Mouse (Mus musculus): ENCODE measurements around the gene Ube2n. TPM values are rescaled to one million over a fixed set of nuclear protein-coding genes. Genes with fewer than 3 reads are reported as not detected.

Ube2n gene
- 100 to 1,000 TPM; 138 to 139 TPM for total RNA-seq (2021)
- long read RNA-seq, experiment 1, transcript Ube2n-201 (4 exons, 3,867 nt) = major isoform, 34 of 40 reads
- long read RNA-seq, experiment 1, partial matches to known transcripts = 0 of 40 reads
- long read RNA-seq, experiment 1, other reads (novel, unspliced or antisense) = 6 of 40 reads
- long read RNA-seq, experiment 2, transcript Ube2n-201 (4 exons, 3,867 nt) = major isoform, 84 of 93 reads
- long read RNA-seq, experiment 2, partial matches to known transcripts = 0 of 93 reads
- long read RNA-seq, experiment 2, other reads (novel, unspliced or antisense) = 8 of 93 reads

- peak; percentile 96 for DNase-seq (ENCODE audit: low spot score in 2 of 2)
Measured at GRCm38 (mm10) chr10:95514656-95515292, at the start of gene Ube2n. Gene Ube2n, plus strand, starts transcription at chr10:95515145.

GRCm38 (mm10) chr10:95465485-95465896, 49.5 kb upstream of the Ube2n start:
- peak in 1 of 2 experiments; percentile 28 for DNase-seq (ENCODE audit: low spot score in 2 of 2)

DNA sequence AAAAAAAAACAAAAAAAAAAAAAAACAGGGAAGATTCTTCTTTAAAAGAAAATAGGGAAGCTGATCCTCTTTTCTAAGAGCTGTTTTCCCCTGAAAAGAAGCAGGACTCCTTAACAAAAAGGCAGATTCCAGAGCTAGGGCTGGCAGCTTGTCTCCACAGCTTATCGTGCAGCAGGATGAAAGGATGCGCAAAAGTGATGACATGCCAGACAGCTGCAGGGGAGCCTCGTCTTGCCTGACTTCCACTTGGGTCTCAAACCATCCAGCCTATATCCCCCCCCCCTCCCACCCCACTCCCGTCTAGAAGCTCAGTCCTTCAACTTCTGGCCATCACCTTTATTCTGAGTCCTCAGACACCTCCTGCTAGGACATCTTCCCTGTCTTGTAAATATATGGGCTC, 46.1 kb upstream of the Ube2n start:
- DNase-seq (ENCODE audit: low spot score in 2 of 2) = no peak

DNA sequence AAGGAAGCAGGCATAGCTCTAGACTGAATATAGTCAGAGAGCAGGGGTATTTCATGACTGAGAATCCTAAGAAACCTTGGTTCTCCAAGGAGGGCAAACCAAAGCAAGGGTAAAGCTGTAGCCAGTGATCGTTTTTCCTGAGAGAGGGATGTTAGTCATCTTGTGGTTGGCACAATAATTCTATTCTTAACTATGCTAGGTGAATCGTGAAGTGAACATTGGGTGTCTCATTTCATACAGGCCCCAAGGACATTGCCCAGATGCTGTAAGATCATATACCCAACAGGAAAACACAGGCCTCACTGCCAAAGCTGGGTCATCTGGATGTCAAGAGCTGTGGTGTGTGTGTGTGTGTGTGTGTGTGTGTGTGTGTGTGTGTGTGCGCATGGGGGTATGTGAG, 43.8 kb upstream of the Ube2n start:
- no peak for DNase-seq (ENCODE audit: low spot score in 2 of 2)

- DNase-seq (ENCODE audit: low spot score in 2 of 2) = no peak
Measured at GRCm38 (mm10) chr10:95471889-95472547, 42.9 kb upstream of the Ube2n start.

DNA sequence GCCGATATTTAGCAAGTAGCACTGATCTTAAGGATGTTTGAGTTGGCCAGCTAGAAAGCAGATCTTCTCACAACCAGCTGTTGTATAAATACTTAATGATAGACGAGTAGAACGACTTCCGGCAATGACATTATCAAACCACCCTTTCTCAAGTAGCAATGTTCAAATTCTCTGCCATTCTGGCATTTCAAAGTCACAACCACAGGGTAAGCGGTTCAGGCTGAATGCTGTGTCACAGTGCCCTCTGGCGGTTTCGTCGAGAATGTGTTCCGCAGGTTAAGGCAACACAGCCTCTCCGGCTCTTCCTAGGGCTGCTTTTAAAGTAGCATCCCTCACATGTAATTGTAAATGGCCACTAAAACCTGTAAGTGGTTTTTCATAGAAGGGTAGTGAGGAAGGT, 39.0 kb upstream of the Ube2n start:
- DNase-seq (ENCODE audit: low spot score in 2 of 2) = peak; percentile 85 to 88

DNA sequence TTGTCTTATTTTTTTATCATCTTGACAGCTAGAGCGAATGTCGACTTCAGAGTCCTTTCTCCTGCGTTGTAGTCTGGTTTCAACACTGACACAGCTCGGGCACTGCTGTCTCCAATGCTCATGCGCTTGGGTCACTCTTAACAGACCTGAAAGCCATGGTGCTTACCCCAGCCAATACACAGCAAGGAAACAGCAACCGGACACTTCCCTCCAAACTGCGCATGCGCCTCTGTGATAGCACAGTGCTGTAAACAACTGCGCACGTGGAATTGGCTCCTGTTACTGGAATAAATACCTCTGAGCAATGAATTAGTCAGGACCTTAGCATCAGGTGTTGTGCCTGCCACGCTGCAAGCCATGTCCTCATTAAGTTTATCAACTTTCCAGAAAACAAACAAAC, 37.4 kb upstream of the Ube2n start:
- no peak for DNase-seq (ENCODE audit: low spot score in 2 of 2)

GRCm38 (mm10) chr10:95489653-95490052, 25.3 kb upstream of the Ube2n start:
- DNase-seq (ENCODE audit: low spot score in 2 of 2) = peak in 1 of 2 experiments; percentile 33

- DNase-seq (ENCODE audit: low spot score in 2 of 2) = no peak
Measured at GRCm38 (mm10) chr10:95494268-95494667, 20.7 kb upstream of the Ube2n start.

DNA sequence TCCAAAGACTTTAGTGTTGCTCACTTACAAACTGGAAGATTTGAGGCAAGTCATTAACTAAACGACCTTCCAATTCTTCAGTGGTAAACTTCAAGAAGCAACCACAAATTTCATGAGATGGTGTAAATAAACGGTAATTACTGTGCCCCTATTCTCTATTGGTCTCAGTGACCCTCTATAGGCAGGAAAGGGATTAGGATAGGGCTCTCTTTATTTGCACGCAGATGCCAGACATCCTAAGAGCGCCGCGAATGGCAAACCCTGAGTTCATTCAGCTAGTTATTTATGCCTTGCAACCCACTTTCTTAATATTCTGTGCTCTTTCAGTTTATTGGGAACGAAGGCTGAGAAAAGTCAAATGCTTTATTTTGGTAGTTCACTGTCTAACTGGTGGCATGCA, 13.9 kb upstream of the Ube2n start:
- DNase-seq (ENCODE audit: low spot score in 2 of 2) = no peak

GRCm38 (mm10) chr10:95501463-95502081, 13.4 kb upstream of the Ube2n start, which contains the start of gene Mrpl42:
Gene Mrpl42, minus strand, starts transcription at chr10:95501940.
- peak; percentile 71 to 78 for DNase-seq (ENCODE audit: low spot score in 2 of 2)

DNA sequence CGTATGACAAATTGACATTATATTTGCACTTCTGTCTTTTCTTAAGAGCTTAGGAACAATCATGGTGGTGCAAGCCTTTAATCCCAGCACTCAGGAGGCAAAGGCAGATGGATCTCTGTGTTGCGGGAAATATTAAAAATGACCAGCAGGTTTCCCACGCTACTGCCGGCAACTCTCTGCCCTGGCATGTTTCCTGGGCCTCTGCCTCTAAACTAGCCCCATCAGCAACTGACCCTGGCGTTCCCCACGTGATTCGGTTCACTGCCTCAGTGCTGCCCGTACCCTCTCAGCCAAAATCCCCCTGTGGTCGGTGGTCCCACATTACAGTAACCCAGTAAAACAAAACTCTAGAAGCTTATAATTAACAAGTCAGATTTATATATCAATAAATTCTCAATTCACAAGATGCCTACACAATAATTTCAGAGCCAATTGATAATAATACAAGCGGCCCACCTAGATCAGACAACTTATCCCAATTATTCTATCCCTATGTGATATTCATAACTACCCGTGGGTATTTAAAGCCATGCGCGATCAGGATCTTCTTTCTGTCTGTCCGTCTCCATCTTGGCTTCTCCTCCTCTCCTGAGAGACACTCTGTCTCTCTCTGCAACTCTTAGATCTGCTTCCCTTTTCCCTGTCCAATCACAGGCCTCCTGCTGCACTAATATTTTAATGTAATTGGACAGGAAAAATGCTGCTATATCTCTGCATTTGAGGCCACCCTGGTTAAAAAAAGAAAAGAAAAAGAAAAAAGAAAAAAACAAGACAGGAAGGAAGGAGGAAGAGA, 11.3 kb upstream of the Ube2n start:
- no peak for DNase-seq (ENCODE audit: low spot score in 2 of 2)

GRCm38 (mm10) chr10:95504341-95504740, 10.6 kb upstream of the Ube2n start:
- no peak for DNase-seq (ENCODE audit: low spot score in 2 of 2)

DNA sequence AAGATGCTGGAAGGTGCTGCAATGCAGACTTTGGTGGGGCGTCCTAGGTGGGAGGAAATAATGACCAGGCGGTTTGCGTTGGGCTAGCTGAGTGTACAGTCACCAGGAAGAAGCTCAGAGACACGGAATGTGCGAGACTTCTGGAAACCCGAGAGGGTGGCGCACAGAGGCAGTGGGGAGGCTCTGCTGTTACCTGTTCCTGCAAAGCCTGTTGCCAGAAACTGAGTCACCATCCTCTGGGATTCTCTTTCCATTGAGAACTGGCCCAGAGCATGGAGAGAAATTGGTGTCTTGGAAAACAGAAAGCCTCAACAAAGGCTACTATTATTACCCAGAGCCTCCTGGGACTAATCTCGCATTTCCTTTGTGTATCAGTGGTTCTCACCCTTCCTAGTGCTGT, 6.8 kb upstream of the Ube2n start:
- DNase-seq (ENCODE audit: low spot score in 2 of 2) = no peak

GRCm38 (mm10) chr10:95508793-95509192, 6.2 kb upstream of the Ube2n start:
- DNase-seq (ENCODE audit: low spot score in 2 of 2) = no peak

GRCm38 (mm10) chr10:95509263-95509662, 5.7 kb upstream of the Ube2n start:
- no peak for DNase-seq (ENCODE audit: low spot score in 2 of 2)

DNA sequence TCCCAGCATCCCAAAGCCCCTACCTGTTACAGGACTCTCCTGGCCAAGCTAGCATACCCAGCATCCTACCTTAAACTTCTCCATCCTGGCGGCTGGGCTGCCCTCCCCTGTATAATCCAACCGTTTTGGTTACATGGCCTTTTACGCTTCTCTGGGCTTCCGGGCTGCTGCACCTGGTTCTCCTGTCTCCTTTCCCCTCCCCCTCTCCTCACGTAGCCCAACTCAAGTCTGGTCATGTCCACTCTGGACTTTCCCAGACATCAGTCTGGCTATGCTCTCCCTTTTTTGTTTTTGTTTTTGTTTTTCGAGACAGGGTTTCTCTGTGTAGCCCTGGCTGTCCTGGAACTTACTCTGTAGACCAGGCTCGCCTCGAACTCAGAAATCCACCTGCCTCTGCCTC, 2.3 kb upstream of the Ube2n start:
- no peak for DNase-seq (ENCODE audit: low spot score in 2 of 2)

GRCm38 (mm10) chr10:95513768-95514556, 983 bp upstream of the Ube2n start:
- no peak for DNase-seq (ENCODE audit: low spot score in 2 of 2)

- peak; percentile 63 to 64 for DNase-seq (ENCODE audit: low spot score in 2 of 2)
Measured at GRCm38 (mm10) chr10:95515293-95515931, 467 bp downstream of the Ube2n start.

GRCm38 (mm10) chr10:95517656-95518055, 2.7 kb downstream of the Ube2n start:
- no peak for DNase-seq (ENCODE audit: low spot score in 2 of 2)
